Mouse (Mus musculus) thymus, adult 18-20 months (tissue): ENCODE data around the gene Gm28308.

Experiments used
- DNase-seq, 2 experiments: peaks; one replicate each; pipeline ENCODE4 v3.0.0; 2022; ENCODE audit warnings: mixed read lengths in 2 of 2

Gm28308 gene

DNA sequence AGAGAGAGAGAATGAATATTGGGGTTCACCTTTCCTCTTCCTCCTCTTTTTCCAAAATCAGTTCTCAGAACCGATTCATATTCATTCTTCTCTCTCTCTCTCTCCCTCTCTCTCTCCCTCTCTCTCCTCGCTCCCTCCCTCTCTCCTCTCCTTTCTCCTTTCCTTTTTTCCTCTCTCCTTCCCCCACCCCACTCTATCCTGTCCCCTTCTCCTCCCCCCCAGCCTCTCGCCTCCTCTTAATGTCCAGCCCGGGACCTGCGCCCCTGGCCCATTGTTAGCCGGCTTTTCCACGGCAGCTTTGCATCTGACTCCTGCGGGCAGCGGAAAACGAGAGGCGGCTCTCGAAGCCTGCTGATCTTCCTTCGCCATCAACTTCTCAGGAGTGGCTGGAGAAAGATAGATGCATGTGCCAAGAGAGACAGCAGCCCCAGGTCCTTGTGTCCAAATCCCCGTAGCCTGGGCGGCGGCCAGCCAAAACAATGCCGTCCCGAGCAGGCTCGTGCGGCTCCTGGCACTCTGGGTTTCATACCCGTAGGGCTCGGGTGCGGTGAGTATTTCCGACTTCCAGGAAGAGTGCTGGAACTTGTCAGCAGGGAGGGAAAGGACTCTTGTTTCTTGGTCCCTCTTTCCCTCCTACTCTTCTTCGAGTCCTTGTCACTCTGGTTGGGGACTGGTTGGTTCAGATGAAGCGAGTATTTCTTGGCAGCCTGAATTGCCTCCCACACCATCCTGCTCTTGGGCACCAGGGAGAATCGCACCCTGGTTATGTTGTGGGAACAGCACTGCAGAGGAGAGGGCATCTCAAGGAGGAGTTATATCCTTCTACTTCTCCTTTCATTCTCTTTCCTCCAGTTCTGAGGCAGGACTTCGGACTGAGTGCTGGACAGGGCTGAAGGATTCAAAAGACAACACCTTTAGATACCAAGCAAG lies 47.4 kb downstream of the Gm28308 start:
- no peak for DNase-seq

- DNase-seq = no peak
Measured at GRCm38 (mm10) chr6:52164626-52165440, 48.3 kb downstream of the Gm28308 start, which contains the start of gene Hoxa2. Gene Hoxa2, minus strand, starts transcription at chr6:52164831.

DNA sequence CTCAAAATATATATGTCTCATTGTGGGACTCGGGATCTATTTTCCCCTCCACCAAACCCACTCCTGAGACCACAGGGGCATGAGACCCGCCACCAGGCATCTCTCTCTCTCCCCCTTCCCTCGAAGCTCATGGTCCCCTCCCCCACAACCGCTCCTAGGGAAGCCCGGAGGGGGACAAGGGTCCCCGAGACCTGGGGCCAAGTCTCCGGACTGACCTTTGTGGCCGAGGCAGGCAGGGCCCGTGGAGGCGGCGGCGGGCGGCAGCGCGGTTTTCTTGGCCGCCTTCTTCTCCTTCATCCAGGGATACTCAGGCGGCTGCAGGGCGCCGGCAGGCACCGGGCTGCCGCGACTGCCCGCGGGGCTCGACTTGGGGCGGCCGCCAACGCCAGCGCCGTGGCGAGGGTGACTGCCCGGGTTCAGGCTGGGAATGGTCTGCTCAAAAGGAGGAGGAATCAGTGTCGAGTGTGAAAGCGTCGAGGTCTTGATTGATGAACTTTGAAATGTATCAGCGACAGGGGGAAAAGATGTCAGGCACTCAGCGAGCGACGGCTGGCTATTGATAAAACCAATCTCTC lies 49.0 kb downstream of the Gm28308 start:
- no peak for DNase-seq

DNA sequence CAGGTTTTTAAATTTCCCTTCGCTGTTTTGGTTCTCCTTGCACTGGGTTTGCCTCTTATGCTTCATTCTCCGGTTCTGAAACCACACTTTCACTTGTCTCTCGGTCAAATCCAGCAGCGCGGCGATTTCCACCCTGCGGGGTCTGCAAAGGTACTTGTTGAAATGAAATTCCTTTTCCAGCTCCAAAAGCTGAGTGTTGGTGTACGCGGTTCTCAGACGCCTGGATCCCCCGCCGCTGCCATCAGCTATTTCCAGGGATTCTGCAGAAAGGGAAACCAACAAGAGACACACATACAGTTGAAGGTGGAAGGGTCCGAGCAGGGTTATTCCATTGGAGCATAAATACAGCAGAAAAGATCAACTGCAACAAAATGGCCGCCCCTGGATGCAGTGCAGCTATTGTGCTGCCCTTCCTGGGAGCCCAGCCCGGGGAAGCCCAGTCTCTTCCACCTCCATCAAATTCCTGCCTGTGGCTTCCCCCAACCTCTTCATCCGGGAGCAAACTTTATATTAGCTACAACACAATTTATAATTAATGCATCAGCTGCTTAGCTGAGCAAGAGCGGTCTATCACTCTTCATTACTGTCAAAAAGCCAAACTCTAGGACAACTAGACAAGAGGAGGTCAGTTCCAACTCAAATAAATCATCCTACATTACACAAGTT lies 49.6 kb downstream of the Gm28308 start:
- no peak for DNase-seq

DNA sequence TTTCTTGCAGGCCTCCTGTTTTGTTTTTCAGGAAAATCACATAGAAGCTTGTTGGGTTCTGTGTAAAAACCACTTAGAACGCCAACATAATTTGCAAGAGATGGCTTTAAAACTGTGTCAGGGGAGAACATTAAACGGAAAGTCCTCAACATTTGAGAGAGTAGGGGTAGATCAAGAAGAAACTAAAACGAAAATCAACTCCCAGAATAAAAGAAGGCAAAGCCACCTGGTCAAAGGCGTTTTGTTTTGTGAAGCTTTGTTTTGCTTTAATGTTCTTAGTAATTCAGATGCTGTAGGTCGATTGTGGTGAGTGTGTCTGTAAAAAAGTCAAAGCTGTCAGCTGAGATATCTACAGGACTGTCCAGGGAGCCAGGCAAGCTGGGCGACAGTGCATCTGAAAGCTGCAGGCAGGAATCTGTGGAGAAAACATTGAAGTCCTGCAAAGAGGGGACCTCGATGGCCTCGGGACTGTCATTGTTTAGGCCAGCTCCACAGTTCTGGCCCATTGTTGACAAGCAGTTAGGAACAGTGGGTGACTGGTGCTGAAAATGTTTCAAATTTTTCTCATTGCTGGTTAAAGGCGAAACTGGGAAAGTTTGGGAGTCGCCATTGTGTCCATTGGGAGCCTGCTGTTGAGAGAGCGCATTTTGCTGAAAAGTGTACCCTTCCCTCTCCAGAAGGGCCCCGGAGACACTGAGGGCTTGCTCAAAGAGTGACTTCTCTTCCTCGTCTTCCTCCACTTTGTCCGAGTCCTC lies 50.4 kb downstream of the Gm28308 start:
- DNase-seq = no peak

DNA sequence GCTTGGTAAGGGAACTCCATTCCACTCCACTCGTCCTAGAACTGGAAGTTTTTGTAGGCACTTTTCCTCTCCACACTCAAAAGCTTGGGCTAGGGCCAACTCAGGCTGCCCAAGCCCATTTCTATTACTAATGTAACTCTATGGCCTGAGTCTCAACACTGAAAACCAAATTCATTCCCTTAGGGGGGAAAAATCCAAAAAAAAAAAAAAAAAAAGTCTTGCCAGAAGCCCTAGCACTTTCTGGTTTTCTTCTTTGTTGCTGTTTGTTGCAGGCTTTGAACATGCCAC lies 51.1 kb downstream of the Gm28308 start:
- DNase-seq = no peak

DNA sequence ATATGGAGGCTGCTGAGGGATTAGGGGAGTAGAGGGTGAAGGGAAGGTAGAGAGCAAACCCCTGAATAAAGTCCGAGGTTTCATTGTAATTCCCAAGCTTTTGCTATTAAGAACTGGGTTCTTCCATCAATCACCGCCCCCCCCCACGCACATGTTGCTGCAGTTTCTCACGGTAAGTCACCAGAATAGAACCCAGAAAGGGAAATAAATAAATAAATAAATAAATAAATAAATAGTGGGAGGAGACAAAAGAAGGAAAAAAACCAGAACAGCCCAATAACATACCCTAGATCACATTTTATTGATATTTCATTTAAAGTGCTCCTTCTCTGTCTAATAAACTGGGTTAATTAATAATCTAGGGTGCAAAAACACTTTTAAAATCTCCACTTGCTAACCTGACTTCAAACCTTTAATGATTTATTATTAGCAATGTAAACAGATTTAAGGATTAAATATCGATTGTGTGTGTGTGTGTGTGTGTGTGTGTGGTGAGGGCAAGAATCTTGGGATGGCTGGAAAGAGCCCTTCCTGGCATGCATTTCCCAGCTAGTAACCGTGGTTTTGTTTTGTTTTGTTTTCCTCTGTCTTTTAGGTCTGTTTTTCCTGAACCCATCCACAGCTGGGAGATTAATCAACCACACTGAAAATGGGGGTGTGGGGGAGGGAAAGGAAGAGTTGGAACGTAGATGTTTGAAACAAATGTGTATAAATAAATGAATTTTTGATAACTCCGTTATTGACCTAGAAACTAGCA lies 51.6 kb downstream of the Gm28308 start:
- no peak for DNase-seq

GRCm38 (mm10) chr6:52160511-52161335 lies 52.4 kb downstream of the Gm28308 start:
- no peak for DNase-seq

DNA sequence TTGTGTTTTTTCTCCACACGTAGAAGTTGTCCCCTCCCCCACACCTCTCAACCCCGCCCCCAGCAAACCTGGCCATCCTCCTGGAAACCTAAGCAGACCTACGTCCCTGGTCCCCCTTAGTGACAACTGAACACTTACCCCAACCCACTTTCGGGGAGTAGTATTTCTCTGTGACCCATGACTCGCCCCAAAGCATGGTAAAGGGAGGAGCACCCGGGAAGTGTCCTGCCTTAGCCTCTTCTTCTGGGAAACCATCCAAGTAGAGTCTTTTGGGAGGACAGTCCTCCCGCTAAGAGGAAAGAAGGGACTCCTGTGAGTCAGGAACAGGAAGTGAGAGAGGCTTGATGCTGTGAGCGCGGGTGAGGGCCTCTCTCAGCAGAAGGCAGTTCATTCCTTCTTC lies 53.2 kb downstream of the Gm28308 start:
- no peak for DNase-seq

DNA sequence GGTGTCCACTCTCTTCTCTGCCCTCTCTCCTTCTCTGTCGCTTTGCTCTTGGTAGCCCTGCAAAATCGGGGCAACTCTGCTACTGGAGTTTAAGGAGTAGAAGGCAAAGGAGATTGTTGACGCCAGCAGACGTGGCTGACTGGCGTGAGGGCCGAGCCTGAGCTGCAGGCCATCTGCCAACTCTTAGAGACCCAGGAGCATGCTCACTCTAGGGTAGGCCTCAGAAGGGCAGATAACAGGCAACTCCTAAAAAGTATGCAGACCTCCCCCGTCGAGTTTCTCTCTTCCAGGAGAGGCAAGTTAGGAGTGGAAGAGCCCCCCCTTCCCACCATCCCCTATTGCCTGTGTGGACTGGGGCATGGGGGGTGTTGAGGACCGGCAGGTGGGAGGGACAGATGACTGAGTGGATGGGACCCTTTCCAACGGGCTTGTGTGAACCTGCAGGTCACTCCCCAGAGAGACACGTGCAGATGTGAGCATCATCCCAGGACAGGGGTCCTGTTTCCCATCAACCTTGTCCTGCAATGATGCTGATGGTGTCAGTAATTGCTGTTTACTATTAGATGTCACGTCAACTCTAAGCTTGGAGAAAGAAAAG lies 53.9 kb downstream of the Gm28308 start:
- no peak for DNase-seq

- peak; percentile 51 to 55 for DNase-seq
Measured at GRCm38 (mm10) chr6:52158276-52159051, 54.7 kb downstream of the Gm28308 start, which contains the start of gene Hoxa1. Gene Hoxa1, minus strand, starts transcription at chr6:52158317.

GRCm38 (mm10) chr6:52157466-52158275 lies 55.5 kb downstream of the Gm28308 start:
- DNase-seq = no peak

DNA sequence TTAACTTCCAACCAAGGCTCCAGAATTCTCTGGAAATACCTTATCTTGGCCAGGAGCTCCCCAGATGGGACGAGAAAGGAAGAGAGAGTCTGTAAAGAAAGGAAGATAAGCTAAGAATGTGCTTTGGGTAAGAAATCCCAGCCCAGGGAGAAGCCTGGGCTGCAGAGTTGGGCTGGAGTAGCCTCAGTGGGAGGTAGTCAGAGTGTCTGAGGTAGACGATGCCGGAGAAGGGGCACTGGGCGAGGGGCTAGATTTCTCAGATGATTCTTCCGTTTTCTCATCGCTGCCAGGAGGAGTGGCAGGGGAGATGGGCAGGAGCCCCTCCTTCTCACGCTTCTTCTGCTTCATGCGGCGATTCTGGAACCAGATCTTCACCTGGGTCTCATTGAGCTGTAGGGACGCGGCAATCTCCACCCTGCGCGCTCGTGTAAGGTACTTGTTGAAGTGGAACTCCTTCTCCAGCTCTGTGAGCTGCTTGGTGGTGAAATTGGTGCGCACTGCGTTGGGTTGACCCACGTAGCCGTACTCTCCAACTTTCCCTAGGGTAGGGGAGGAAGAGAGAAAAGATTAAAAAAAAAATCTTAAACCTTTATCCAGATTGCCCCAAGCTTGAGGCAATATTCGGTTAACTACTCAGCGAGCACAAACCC lies 56.5 kb downstream of the Gm28308 start:
- no peak for DNase-seq

DNA sequence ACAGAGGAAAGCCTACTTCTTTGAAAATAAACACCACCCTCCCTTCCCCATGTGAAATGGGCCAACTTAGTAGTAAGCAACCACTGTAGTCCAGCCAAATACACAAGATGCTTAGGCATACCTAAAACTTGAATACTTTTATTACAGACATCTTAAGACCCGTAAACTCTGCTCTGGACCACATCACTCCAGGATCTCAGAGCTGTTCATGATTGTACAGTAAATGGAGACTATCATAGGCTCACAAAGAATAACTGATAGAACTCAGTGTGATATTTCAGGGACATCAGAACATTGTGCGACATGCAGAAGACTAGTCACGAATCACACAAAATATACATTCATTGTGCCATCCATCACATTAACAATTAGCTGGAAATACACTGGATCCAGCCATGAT lies 57.7 kb downstream of the Gm28308 start:
- DNase-seq = no peak

DNA sequence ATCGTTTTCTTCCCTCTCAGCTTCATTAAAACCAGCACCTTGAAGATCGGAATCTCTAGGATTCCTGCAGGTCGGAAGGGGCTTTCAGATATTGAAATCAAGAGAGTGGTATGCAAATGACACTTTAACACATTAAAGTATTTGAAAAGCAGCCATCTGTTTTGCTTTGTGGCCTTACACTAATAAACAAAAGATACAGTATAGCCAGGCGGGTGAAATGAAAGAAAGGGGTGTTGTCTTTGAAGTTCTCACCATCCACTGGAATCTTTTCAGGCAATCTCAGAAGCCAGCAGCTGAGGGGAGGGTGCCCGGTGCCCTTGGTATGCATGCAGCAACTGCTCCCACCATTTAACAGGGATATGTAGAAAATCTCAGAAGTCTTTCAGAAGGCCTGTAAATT lies 59.1 kb downstream of the Gm28308 start:
- DNase-seq = no peak

- DNase-seq = no peak
Measured at GRCm38 (mm10) chr6:52153270-52153669, 59.9 kb downstream of the Gm28308 start.
